Mouse (Mus musculus) embryo, embryonic 10.5 days (tissue): ENCODE measurements at regions not wholly inside any gene's neighbourhood (a gene's known extent, or its start where the extent isn't known, plus 50 kb on each side); places are given as distances from the start of the nearest gene placed in this dataset.
"Not testable (repeated sequence)": the region's sequence is repeated elsewhere in the genome, so short reads cannot be mapped to it uniquely, and the experiment has no call there.

Source experiments
- DNase-seq: peaks from one replicate; pipeline ENCODE4 v3.0.0-alpha.2; 2015; ENCODE audit warnings: low spot score

DNA sequence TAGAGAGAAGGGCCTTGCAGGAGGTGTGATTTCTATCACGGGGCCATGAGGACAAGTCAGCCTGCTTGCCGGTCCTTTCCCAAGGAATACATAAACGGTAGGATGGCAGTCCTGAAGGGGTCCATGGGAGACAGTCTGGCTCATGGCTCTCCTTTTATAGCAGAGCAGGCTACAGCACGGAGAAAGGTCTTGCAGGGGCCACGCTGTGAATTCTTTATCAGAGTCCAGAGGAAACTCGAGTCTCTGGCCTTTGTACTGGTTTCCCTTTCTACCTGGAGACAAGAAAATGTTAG is 1984.0 kb downstream of the 4930444P10Rik start:
- DNase-seq, result no peak

DNA sequence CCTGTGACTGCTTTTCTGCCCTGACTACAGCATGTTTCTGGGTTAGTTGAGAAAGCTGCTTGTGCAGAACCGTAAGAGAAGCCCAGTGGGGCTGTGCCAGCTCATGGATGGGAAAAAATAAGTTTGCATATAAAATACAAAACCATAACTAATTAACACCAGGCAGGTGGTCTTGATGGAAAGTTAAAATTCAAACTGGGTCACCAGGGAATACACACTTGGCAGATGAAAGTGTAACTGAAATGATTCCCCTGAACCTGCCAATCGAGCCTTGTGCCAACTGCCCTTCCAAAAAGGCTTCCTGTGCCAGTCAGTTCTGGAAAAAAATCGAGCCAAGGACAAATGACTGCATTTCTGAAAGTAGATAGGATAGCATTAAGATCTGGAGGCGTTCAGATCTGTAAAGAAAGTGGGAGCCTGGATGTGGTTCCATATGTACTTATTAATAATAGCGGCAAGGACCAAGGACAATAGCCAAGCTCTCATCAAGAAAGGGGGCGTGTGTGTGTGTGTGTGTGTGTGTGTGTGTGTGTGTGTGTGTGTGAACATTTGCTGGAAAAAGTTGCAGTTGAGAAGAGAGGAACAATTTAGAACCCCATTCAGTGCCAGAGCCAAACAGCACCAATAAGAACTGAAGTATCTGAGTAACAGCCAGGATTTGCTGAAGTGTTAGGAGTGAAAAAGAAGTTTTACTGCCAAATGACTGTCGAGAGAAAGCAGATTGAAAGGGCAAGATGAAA is 1984.5 kb downstream of the 4930444P10Rik start:
- no peak for DNase-seq

DNA sequence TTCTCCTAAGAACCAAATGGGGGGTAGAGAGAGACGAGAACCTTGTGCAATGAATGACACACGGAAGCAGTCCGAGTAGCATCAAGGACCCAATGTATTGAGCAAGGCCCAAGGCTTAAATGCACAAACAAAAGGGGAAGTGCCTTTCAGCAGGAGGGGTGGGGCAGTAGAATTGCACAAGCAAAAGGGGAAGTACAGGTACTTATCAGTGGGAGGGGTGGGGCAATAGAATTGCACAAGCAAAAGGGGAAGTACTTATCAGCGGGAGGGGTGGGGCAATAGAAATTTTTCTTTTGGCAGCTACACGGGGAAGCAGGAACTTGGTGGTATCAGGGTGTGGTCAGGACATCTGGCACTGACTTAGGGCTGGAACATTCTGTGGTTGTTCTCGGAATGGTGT is 1987.6 kb downstream of the 4930444P10Rik start:
- not testable (repeated sequence) for DNase-seq

DNA sequence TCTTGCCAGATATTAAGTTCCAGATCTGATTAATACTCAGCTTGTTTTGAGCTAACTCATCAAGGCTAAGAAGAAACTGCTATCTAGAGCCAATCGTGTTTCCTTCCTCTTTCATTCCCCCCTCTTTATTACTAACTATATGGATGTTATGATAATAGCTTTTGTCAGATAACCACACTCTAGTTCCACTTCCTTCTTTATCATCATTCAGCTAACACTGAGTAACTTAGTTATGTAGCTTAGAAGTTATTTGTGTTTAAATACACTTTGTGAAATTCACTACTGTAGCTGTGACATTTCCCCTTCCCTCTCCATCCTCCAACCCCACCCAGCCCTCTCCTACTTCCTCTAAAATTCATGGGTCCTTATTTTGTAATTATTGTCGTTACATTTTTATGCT is 1988.6 kb downstream of the 4930444P10Rik start:
- no peak for DNase-seq

GRCm38 (mm10) chr1:14099031-14099430 is 1994.1 kb downstream of the 4930444P10Rik start:
- DNase-seq, result no peak

DNA sequence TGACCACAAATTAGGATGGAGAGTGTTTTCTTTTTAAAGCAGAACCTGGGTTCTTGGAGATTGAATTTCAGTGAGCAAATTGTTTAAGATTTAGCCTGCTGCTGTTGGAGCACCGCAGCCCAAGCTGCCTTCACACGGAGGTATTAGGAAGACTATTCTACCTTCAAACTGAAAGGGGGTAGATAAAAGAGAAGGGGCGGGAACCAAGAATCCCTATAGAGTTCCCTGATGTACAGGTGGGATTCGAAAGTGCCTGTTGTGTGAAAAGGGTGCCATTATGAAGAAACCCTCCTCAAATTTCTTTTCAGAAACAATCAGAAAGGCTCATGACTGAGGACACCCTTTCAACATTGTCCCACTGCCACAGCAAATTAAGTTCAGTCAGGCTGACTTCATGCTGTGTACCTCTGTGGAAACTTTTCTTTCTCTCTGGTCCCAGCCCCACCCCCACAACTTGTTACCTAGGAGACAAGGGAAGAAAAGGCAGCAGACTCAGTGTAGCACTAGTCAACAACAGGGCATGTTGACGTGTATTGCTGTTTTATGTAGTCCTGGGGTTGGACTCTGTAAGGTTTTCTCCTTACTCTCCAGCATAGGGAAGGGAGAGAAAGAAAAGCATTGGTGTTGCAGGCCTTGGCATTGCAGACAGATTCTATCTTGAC is 1995.4 kb downstream of the 4930444P10Rik start:
- peak; percentile 73 for DNase-seq

DNA sequence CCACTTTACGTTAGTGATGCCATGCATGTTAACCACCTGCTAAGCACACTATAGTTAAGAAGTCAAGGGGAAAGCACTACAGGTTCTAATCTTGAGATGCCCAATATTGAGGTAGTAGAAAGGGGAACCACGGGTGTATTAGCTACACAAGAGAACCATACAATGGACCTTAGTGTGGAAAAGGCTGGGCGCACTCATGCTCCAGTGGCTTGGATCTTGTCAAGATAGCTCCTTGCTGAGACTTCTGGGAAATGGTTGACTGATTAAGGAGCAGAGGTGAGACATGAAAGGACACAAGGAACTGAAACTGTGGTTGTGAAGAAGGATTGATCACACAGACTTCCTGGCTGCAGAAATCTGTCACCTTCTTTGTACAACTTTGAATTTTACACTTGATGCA is 2028.3 kb downstream of the 4930444P10Rik start:
- DNase-seq, result no peak

DNA sequence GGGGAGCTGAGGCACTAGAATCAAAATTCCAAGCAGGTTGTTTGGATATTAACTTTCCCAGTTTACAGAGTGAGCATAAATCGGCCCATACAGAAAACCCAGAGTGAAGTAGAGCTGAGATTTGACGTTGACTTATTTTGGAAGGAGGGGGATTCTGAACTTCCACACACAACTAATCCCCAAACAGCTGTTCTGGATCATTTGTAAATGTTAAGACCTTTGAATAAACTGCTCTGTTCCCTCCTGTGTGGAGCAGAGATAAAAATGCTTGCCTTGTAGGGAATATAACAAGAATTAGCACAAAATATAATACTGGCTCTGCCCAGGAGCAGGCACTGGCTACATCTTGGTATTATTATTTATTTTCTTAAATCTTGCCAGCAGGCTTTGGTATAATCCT is 2057.0 kb downstream of the 4930444P10Rik start:
- no peak for DNase-seq

GRCm38 (mm10) chr1:14011484-14011883 is 2081.6 kb downstream of the 4930444P10Rik start:
- no peak for DNase-seq

GRCm38 (mm10) chr1:14010789-14011188 is 2082.3 kb downstream of the 4930444P10Rik start:
- no peak for DNase-seq

- DNase-seq, result no peak
Measured at GRCm38 (mm10) chr1:14002550-14002949, 2090.6 kb downstream of the 4930444P10Rik start.

DNA sequence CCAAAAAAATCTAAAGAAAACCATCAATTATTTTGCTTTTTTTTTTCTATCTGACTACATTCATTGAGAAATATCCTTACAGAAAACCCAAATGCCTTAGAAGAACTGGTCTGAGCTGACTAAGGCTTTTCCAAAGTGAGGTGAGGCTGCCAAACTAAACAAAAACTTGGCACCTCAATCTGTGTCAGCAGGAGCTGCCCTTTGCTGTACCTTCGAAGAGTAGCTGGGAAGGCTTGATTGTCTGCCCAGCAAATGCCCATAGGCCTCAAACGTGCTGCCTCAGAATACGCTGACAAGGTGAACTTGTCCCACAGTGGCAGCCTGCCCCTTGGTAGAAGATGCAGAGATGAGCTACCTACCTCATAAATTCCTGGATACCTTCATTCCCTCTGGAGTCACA is 2091.7 kb downstream of the 4930444P10Rik start:
- DNase-seq, result no peak

DNA sequence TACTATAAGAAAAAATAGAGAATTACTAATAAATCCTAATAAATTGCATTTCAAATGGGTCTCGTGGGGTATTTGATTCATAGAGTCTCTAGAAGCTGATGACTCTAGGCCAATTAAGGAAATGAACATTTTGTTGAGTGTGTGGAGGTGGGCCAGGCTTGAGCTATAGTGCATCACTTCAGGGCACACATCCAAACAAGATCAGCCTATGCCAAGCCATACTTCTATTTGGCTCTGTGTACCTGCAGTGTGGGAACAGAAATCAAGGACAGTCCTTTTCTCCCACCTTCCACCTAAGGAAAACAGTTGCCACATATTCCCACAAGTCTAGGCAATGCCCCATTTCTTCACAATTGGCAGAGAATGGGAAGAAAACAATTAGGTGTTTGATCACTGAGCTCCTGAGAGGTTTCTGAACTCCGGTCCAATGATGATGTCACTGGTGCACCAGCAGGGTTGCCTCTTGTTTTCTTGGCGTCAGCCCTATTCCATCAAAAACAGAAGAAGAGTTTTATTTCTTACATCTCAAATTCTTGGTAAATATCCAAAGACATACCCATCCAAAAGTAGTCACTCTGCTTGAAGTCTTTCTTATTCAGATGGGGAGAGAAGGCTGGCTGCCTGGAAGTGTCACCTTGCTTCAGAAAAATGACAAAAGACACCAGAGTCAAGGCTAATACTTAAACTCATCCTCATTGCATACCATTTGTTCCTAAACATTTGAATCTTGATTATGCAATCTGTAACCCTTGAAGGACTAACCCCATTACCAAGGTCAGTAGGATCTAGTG is 2092.3 kb downstream of the 4930444P10Rik start:
- no peak for DNase-seq

DNA sequence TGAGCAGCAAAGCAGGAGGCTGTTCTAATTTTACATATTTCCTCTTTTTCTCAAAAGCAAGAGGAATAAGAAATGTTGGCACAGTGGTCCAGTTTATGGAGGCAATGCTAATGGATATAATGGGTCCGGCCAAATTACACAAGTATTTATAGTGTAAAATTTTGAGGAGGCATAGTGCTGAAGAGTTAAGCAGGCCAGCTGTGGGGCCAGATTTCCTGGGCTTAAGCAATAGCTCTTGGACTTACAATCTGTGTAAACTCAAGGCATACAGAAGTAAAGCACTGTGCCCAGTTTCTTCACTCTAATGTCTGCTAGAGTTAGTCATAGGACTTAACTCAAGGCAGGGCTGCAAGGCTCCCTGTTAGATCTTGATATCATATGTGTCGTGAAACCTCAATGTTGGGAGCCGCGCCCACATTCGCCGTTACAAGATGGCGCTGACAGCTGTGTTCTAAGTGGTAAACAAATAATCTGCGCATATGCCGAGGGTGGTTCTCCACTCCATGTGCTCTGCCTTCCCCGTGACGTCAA is 2094.9 kb downstream of the 4930444P10Rik start:
- no peak for DNase-seq

DNA sequence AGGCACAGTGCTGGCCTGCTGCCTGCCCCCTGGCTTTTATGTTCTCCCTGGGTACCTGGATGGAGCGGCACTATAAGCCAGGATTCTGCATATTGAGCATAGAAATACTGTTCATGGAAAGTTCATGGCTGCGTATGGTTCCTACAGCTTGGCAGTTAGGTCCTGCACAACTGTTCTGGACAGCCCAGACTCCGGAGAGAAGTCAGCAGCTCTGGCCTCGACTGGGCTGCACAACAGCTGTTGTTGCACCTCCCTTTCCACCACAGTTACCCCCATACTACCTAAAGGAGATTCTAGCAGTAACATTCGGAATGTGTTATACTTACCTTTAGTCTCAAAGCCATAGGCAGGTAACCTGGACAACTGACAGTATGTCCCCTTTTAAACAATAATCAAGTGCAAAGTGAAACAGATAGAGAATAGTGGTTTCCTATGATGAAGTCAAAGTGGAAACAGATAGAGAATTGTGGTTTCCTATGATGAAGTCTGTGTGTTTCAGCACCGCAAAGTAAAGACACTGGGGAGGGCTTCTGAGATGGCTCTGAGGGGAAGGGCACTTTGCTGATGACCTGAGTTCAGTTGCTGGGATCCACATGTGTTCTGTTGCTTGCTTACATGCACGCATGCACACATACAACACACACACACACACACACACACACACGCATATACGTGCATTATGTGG is 2099.2 kb downstream of the 4930444P10Rik start:
- no peak for DNase-seq

- DNase-seq, result peak; percentile 49
Measured at GRCm38 (mm10) chr1:13992978-13993377, 2100.1 kb downstream of the 4930444P10Rik start.

- no peak for DNase-seq
Measured at GRCm38 (mm10) chr1:13989360-13989759, 2103.8 kb downstream of the 4930444P10Rik start.

DNA sequence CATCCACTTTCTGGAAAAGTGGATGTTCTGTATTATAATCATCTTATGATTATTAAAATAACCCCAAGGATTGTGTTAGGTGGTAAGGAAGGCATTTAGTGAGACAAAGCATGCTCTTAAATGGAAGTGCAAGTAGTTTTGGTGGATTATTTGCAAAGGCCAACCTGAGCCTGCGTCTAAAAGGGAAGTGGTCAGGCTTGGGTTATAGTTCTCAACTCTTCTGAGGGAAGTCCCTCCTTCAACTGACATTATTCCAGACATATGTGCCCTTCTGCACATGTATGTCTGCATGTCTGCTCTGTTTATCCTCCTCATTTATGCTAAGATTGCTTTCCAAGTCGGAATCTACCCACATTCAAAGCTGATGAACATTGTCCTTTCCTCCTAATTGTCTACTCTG is 2108.3 kb downstream of the 4930444P10Rik start:
- DNase-seq, result no peak

DNA sequence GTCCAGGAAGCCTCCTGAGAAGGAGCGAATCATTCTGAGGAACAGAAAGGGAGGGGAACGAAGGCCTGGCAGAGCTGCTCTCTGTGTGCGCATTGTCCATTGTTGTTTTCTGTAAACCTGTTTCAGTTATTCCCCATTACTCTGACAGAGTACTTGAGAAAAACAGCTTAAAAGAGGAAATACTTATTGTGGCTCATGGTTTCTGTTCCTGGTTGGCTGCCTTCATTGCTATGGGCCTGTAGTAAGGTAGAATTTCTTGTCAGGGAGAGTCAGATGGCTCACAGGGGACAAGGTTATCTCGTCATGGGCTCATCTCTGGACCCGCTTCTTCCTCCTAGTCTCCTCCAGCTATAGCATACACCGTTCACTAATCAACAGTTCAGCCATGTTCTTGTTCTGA is 2112.9 kb downstream of the 4930444P10Rik start:
- no peak for DNase-seq

DNA sequence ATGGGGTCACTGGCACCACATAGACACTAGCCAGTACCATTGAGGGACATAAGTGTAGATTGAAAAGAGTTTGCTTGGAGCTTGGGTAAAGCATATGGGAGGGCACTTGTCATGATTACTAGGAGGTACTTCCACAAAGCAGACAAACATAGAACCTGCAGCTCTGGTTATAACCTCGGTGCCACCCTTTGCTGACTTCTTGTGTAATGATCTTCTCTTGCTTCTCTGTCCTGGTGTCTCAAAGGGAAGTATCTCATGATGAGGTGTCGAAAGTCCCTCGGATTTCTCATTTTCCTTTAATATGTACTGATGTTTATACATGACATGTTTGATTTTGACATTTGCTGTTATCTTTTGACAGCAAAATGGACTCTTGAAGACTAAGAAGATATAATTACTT is 2114.5 kb downstream of the 4930444P10Rik start:
- DNase-seq, result no peak

DNA sequence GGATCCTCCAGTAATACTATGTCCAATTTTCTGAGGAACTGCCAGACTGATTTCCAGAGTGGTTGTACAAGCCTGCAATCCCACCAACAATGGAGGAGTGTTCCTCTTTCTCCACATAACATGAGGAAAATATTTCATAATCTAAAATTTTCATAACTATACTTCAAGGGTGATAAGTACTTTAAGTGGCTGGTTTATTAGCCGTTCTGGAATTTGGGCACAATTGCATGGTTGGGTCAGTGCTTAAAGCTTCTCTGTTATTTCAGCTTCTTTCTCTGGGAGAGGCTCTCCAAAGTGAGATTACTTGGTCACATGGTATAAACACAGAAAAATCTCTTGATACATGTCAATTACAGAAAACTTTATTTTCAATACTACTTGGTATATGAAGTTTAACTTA is 2115.9 kb downstream of the 4930444P10Rik start:
- DNase-seq, result no peak

DNA sequence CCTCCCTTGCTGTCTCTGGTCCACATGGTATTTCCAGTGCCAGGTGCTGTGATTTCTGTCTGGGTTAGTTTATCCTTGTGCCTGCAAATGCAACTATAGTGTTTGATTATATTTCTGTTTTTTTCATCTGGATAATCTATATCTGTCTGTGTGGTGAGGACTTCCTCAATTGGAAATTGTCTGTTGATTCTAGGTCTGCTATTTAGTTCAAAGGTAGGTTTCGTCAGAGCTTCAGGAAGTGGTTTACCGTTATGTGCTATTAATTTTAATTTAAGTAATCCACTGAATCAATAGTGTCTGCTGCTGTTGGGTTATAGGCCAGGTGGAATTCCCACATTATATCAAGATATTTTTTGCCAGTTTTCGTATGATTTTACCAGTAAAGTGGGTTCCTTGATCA is 2143.9 kb downstream of the 4930444P10Rik start:
- DNase-seq, result no peak
